Mouse (Mus musculus): Measurements from ENCODE around the gene Mxi1.

DNA sequence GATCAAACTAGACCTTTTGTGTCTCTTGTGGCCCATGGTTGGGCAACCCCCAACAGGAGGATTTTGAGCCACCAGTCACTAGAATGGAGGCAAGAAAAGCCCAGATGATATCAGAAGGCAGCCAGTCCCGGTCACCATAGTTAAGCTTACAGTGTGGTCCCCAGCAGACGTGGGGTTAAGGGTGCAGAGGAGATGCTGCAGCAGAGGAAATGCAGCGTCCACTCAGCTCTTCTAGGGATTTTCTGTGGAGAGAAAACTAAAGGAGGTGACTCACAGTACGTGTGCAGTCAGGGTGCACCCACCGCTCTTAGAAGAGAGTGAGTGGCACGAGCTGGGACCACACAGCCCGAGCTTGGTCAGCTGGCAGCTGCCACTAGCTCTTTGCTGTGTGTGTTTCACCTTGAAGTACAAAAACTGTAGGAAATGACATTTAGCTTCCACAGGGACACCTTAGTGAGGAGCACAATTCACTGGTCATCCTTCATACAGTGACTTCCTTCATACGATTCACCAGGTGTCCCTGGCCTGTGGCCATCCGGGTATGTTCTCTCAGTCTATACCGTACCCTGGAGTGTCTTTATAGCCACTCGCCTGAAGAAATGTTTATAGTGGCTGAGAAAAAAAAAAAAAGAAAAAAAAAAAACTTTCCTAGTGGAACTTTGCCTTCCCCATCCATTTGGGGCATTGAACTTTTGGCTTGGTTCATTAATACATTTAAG, 55.9 kb downstream of the Mxi1 start:
- no peak for TF ChIP-seq CTCF (IDR thresholded peaks at IDR 0.05; ENCODE audit: borderline replicate concordance, insufficient read depth, low read length)
- TF ChIP-seq POLR2A (IDR thresholded peaks at IDR 0.05; ENCODE audit: low read depth, low read length) = no peak
